Mouse (Mus musculus): Measurements from ENCODE around the gene Hcfc2.

DNA sequence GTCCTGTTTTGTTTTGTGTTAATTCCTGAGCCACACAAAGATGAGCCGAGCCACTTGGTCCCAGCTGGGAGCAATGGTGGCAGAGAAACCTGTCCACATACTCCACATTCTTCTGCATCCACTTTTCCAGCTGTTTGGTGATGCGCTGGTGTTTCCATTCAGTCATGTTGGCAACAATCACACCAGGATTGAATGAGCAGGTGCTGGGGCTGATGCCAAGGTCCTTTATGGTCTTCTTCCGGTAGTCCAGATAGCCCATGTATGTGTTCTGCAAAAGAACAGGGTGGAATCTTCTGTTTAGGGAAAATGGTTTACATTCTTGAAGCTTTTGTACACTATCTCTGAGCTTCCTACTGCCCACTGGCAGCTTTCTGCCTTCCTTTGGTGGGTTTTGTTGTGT lies 41.4 kb upstream of the Hcfc2 start:
- no peak for TF ChIP-seq CTCF (IDR thresholded peaks at IDR 0.05; ENCODE audit: borderline replicate concordance, insufficient read depth, low read depth, low read length)
- no peak for TF ChIP-seq POLR2A (IDR thresholded peaks at IDR 0.05; ENCODE audit: borderline replicate concordance, insufficient read depth, low read length)
